Mouse (Mus musculus): ENCODE results near the gene Ppa2.

DNA sequence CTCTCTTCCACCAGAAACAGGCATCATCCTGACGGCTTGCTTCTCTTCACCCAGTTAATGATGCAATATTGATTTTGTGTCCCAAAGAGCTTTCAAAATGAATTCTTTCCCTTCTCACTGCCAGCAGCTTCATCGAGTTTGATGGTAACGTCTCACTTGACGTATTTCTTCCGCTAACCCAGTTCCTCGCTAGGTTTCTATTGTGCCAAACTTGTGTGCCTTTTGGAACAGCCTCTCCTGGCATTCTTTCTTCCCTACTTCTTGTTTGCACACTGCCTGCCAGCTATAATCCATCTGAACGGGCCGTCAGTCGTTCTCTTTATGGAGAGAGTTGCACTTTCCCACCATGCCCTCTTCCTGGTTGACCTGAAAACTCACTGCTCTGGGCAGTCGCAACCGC is 31.2 kb downstream of the Ppa2 start:
- TF ChIP-seq POLR2A (IDR thresholded peaks at IDR 0.05; ENCODE audit: low read depth, low read length) = no peak
- TF ChIP-seq CTCF (conservative IDR thresholded peaks at IDR 0.05; ENCODE audit: insufficient read depth, insufficient read length, low read depth, low read length) = no peak
